In genomic region chr2:23155777-23156607, GRCm38 (mm10) we compare ENCODE assay signal across 7 mouse cellular contexts. TPM values are rescaled to one million over a fixed set of nuclear protein-coding genes. Genes with fewer than 3 reads are reported as not detected.
DNase-seq lines count a peak whose midpoint lies in the region; ATAC-seq lines count a peak whose summit lies in the region.

Gene Mastl, minus strand, starts transcription at chr2:23156024.
Gene Yme1l1, plus strand, starts transcription at chr2:23156369.

- peak; percentile 99 for ATAC-seq in embryonic facial prominence, embryonic 11.5 days (replicated peaks; ENCODE audit: insufficient number of reproducible peaks, low FRiP score, low TSS enrichment, low read depth)
- ATAC-seq in granulocyte monocyte progenitor cell, adult 5-6 weeks (replicated peaks; ENCODE audit: poor library complexity, severe bottlenecking): peak; percentile 88
- ATAC-seq in midbrain, embryonic 13.5 days: peak; percentile 99

- H3K27ac ChIP-seq in embryonic facial prominence, embryonic 11.5 days (replicated peaks; ENCODE audit: low read depth, low read length): peak within 1 kb of the TSS; percentile 94
- H3K27ac ChIP-seq in limb, embryonic 10.5 days: peak within 1 kb of the TSS; percentile 90
- peak within 1 kb of the TSS; percentile 98 for H3K27ac ChIP-seq in midbrain, embryonic 13.5 days

- under 1% methylated on average over 61 of the region's 61 CpGs for WGBS in embryonic facial prominence, embryonic 11.5 days
- WGBS in limb, embryonic 10.5 days: under 1% methylated on average over 61 of the region's 61 CpGs
- WGBS in midbrain, embryonic 13.5 days: under 1% methylated on average over 61 of the region's 61 CpGs

- no peaks in the 10 kb centered on the region for H3K27me3 ChIP-seq in embryonic facial prominence, embryonic 11.5 days (ENCODE audit: control insufficient read depth, insufficient read depth, low read length)
- H3K27me3 ChIP-seq in limb, embryonic 10.5 days (ENCODE audit: low read depth, poor library complexity, severe bottlenecking): no peaks in the 10 kb centered on the region
- no peaks in the 10 kb centered on the region for H3K27me3 ChIP-seq in midbrain, embryonic 13.5 days

- no peaks in the 10 kb centered on the region for H3K9me3 ChIP-seq in embryonic facial prominence, embryonic 11.5 days (replicated peaks; ENCODE audit: control insufficient read depth, low read length)
- H3K9me3 ChIP-seq in limb, embryonic 10.5 days (replicated peaks): no peaks in the 10 kb centered on the region
- no peaks in the 10 kb centered on the region for H3K9me3 ChIP-seq in midbrain, embryonic 13.5 days

- no peaks in the 10 kb centered on the region for H3K4me1 ChIP-seq in embryonic facial prominence, embryonic 11.5 days (ENCODE audit: control insufficient read depth, insufficient read depth, low read length)
- peaks cover 18% of the 10 kb centered on the region for H3K4me1 ChIP-seq in limb, embryonic 10.5 days
- peaks cover 37% of the 10 kb centered on the region for H3K4me1 ChIP-seq in midbrain, embryonic 13.5 days (replicated peaks)

- H3K4me2 ChIP-seq in embryonic facial prominence, embryonic 11.5 days (ENCODE audit: low read depth, low read length): peak within 1 kb of the TSS; percentile 74
- H3K4me2 ChIP-seq in midbrain, embryonic 13.5 days (replicated peaks): peak within 1 kb of the TSS; percentile 83

- H3K36me3 ChIP-seq in embryonic facial prominence, embryonic 11.5 days (replicated peaks; ENCODE audit: control insufficient read depth, insufficient read depth, low read depth, low read length): no peaks in the 10 kb centered on the region
- peaks cover 23% of the 10 kb centered on the region for H3K36me3 ChIP-seq in limb, embryonic 10.5 days
- peaks cover 2% of the 10 kb centered on the region; the same call in 1 of the 2 replicates for H3K36me3 ChIP-seq in midbrain, embryonic 13.5 days

- DNase-seq in adrenal gland, postnatal 14 days: peak; percentile 99
- peak; percentile 98 for DNase-seq in embryonic facial prominence, embryonic 11.5 days (ENCODE audit: low spot score)
- DNase-seq in kidney, adult 11 months: peak; percentile 98
- peak; percentile 97 for DNase-seq in limb, embryonic 10.5 days (ENCODE audit: low spot score)
- DNase-seq in spleen, adult 12 weeks (ENCODE audit: low spot score): peak; percentile 96

- H3K4me3 ChIP-seq in embryonic facial prominence, embryonic 11.5 days (ENCODE audit: low read depth, low read length): peak within 1 kb of the TSS; percentile 72
- peak within 1 kb of the TSS; percentile 64 for H3K4me3 ChIP-seq in limb, embryonic 10.5 days
- H3K4me3 ChIP-seq in midbrain, embryonic 13.5 days (replicated peaks): peak within 1 kb of the TSS; percentile 88

- peak within 1 kb of the TSS; percentile 77 for H3K9ac ChIP-seq in embryonic facial prominence, embryonic 11.5 days (replicated peaks; ENCODE audit: low read length)
- H3K9ac ChIP-seq in midbrain, embryonic 13.5 days (replicated peaks): peak within 1 kb of the TSS; percentile 84

RNA-seq across cellular contexts. Expression of gene Mastl, which starts in this region (rescaled TPM):
- total RNA-seq in adrenal gland, postnatal 14 days (2021): 4.6 and 4.7 TPM in 2 replicates
- polyA plus RNA-seq in embryonic facial prominence, embryonic 11.5 days (2014; fragmentation: Nextera tagmentation; extraction: Ambion mirVana): 13.4 and 15.3 TPM in 2 replicates
- total RNA-seq in granulocyte monocyte progenitor cell, adult 5-6 weeks (2014; fragmentation: Nextera tagmentation): 5.7 and 8.8 TPM in 2 replicates
- total RNA-seq in granulocyte monocyte progenitor cell, adult 5-6 weeks (2017): 9.4 and 11.9 TPM in 2 replicates
- polyA plus RNA-seq in limb, embryonic 10.5 days (2016; fragmentation: Nextera tagmentation; extraction: Ambion mirVana): 16.3 and 16.9 TPM in 2 replicates
- polyA plus RNA-seq in midbrain, embryonic 13.5 days (2015; fragmentation: Nextera tagmentation; extraction: Ambion mirVana): 3.8 and 5.3 TPM in 2 replicates

RNA-seq across cellular contexts. Expression of gene Yme1l1, which starts in this region (rescaled TPM):
- total RNA-seq in adrenal gland, postnatal 14 days (2021): 99.4 and 101 TPM in 2 replicates
- 91.4 and 100 TPM in 2 replicates for polyA plus RNA-seq in embryonic facial prominence, embryonic 11.5 days (2014; fragmentation: Nextera tagmentation; extraction: Ambion mirVana)
- 69.8 and 71.5 TPM in 2 replicates for total RNA-seq in granulocyte monocyte progenitor cell, adult 5-6 weeks (2014; fragmentation: Nextera tagmentation)
- 91.9 and 108 TPM in 2 replicates for total RNA-seq in granulocyte monocyte progenitor cell, adult 5-6 weeks (2017)
- 64.9 and 76.5 TPM in 2 replicates for polyA plus RNA-seq in limb, embryonic 10.5 days (2016; fragmentation: Nextera tagmentation; extraction: Ambion mirVana)
- polyA plus RNA-seq in midbrain, embryonic 13.5 days (2015; fragmentation: Nextera tagmentation; extraction: Ambion mirVana): 75.9 and 82.3 TPM in 2 replicates

Comparison
In these comparisons a context has a peak if more than half of its experiments do, and no peak if none do; other contexts are left out.
1. Peak in every context shown above with its lines: DNase-seq, ATAC-seq, H3K4me3 ChIP-seq and H3K27ac ChIP-seq.